Mouse (Mus musculus): ENCODE measurements around the gene Stoml3.

Gene Stoml3

DNA sequence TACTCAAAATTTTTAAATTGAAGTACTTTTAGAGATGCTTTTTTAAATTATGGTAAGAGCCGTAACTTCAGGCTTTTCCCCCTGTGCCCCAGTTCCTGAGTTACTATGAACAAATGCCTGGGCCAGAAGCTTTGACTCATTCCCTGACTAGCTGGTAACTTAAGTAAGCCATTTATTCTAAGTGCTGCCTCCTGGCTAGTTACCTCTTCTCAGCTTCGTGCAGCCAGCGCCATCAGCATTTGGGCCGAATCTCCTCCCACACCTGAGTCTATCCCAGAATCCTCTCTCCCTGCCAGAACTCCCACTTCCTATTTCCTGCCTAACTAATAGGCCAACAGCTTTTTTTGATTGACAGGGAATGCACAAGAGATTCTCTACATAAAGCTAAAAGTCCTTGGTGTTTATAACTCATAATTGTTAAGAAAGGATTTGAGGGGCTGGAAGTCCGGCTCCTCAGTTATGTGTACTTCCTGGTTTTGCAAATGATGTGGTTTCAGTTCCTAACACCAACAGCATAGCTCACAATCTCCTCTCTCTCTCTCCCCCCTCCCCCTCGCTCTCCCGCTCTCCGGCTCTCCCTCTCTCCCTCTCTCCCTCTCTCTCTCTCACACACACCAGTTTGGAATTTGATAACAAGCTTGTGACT lies 4.9 kb upstream of the Stoml3 start:
- DNase-seq, result no peak

- no peak for DNase-seq
Measured at GRCm38 (mm10) chr3:53486561-53486960, 1.9 kb upstream of the Stoml3 start.

GRCm38 (mm10) chr3:53486996-53487576 lies 1.4 kb upstream of the Stoml3 start:
- no peak for DNase-seq

- DNase-seq, result no peak
Measured at GRCm38 (mm10) chr3:53498351-53498905, 10.0 kb downstream of the Stoml3 start.

GRCm38 (mm10) chr3:53502428-53502827 lies 14.0 kb downstream of the Stoml3 start:
- DNase-seq, result no peak

- DNase-seq, result no peak
Measured at GRCm38 (mm10) chr3:53513096-53513495, 24.6 kb downstream of the Stoml3 start.

DNA sequence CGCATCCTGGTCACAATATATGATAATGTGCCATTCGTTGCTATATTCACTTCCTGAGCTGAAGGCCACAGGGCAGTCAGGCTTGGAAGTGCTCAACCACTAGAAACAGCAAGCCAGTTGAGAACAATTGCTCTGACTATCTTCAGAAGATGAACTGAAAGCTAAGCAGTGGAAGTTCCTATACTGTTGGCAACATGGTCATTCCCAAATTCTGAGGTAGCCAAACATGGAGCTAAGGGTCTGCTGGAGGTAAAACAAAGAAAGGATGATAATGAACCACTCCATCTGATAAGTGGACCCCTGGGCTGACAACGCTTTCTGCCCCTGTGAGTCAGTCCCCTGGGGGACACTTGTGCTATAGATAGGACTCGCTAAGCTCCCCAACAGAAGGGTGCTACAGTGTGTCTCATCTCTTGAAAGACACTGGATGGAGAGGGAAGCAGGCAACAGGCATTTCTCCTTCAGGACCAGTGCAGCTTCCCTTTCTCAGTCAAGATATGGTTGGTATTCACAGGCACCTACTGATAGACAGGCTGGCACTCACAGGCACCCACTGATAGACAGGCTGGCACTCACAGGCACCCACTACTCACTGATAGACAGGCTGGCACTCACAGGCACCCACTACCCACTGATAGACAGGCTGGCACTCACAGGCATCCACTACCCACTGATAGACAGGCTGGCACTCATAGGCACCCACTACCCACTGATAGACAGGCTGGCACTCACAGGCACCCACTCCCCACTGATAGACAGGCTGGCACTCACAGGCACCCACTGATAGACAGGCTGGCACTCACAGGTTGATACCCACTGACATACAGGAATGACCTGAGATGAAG lies 26.0 kb downstream of the Stoml3 start:
- no peak for DNase-seq

DNA sequence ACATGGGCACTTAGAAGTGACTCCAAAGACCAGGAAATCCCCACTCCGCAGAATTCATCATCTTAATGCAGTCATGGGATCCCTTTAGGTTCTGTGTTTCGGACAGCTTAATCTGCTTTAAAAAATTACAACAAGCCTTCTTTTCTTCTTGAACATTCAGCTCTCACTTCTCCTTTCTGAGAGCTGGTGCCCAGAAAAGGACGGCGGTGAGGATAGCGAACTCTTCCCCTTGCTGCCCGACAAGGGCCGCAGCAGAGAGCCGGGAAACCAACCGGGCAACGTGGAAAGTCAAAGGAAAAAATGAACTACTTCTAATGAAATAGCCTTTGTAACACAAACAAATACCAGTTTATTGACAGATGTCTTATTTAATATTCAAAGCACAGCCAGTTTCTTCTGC lies 34.3 kb downstream of the Stoml3 start:
- peak; percentile 4 for DNase-seq

GRCm38 (mm10) chr3:53525737-53526136 lies 37.3 kb downstream of the Stoml3 start:
- peak; percentile 36 for DNase-seq

- no peak for DNase-seq
Measured at GRCm38 (mm10) chr3:53530305-53530704, 41.9 kb downstream of the Stoml3 start.

DNA sequence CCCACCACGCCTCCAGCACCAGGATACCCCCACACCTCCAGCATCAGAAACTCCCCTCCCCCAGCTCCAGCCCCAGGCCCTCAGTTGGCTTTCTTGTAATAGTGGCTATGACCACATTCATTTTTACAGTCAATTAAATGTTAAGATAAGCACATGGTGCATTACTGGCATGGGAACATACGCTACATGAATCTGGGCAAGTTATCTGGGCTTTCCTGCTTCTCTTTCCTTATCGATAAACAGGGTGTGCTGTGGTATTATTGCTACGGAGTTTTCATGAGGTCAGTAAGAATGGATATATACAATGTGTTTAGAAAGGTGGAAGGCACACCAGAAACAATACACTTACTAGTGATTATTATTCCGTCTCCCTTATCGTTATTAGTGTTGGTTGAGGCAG lies 43.6 kb downstream of the Stoml3 start:
- DNase-seq, result no peak

DNA sequence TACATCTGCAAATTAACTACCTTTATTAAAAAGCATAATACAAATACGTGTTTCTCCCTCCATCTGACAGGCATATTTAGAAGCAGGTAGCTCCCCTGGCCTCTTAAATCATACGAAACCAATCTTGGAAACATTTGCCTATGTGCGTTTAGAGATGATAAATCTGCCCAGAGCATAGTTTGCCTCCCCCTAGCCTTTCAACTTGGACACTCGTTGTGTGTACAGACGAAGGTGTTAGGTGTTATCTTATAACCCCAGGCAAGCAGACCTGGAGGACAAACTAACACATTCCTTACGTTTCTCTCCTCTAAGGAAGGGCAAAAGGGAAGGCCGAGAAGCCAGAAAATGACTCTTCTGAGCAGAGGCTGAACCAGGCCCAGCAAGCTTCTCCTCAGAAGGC lies 64.2 kb downstream of the Stoml3 start:
- no peak for DNase-seq

DNA sequence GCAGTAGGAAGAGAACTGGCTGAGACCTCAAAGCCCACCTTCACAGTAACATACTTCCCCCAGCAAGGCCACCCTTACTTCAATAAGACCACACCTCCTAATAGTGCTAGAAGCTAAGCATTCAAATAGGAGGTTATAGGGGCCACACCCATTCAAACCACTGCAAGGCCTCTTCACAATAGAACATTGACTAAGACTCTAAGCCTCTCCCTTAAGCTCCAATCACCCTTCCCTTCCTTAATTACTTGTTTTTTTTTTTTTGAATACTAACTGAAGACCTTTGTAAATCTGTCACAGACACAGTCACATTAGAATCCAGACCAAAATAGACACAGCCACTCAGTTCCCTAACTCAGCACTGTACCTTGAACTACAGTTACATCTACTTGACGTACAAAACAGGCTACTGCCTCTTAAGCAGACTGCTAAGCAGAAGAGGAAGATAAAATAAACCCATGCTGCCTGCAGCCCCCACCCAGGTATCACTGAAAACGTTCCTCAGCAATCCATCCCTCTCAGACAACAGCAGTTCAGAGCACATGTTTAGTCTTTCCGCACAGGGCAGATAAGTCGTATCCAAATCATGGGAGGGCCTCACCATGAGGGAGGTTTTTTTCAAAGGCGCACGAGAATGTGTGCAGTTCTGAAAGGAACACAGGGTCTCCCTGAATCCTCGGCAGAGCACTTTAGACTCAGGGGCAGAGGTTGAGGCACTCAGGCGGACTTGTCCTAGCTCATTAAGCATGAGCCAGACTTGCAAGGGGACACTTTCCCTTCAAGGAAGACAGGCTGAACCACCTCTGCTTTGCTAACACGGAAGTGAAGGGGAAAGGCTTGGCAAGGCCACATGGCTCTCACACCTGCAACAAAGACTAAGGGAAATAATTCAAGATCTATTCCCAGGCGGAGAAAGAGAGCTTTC lies 66.8 kb downstream of the Stoml3 start:
- no peak for DNase-seq

- no peak for DNase-seq
Measured at GRCm38 (mm10) chr3:53557388-53558214, 69.1 kb downstream of the Stoml3 start.
